Mouse (Mus musculus) lung, embryonic 14.5 days (tissue): ENCODE measurements around the gene Pgr. TPM values are rescaled to one million over a fixed set of nuclear protein-coding genes. Genes with fewer than 3 reads are reported as not detected.

ENCODE experiments used
- ATAC-seq: fragments of 200-750 bp; cut with Nextera tagmentation; 2 replicates; pipeline ENCODE4 v1.8.0; 2017; ENCODE audit warnings: mild to moderate bottlenecking, moderate TSS enrichment, moderate library complexity; ENCODE audit not compliant: insufficient read depth
- DNase-seq: peaks from one replicate; pipeline ENCODE4 v3.0.0-alpha.2; 2015
- H3K27ac ChIP-seq: fragments of 300-500 bp; sonication (generic); 2 replicates; pipeline ENCODE4 v1.5.1; 2014; ENCODE audit warnings: low read depth, mild to moderate bottlenecking, moderate library complexity
- H3K27me3 ChIP-seq: fragments of 300-500 bp; sonication (generic); 2 replicates; pipeline ENCODE4 v1.6.1; 2014; ENCODE audit warnings: low read length, control low read depth; ENCODE audit not compliant: insufficient read depth
- H3K36me3 ChIP-seq: fragments of 300-500 bp; sonication (generic); 2 replicates; pipeline ENCODE4 v1.6.1; 2014; ENCODE audit warnings: control low read depth; ENCODE audit not compliant: insufficient read depth
- H3K4me1 ChIP-seq: fragments of 300-500 bp; sonication (generic); 2 replicates; pipeline ENCODE4 v1.6.1; 2014; ENCODE audit warnings: antibody characterized with exemption, control low read depth; ENCODE audit not compliant: insufficient read depth
- H3K4me2 ChIP-seq: fragments of 300-500 bp; sonication (generic); 2 replicates; pipeline ENCODE4 v1.6.1; 2014; ENCODE audit warnings: mild to moderate bottlenecking
- H3K4me3 ChIP-seq: fragments of 300-500 bp; sonication (generic); 2 replicates; pipeline ENCODE4 v1.5.1; 2014; ENCODE audit warnings: low read depth, low read length
- H3K9ac ChIP-seq: fragments of 300-500 bp; sonication (generic); 2 replicates; pipeline ENCODE4 v1.6.1; 2014
- H3K9me3 ChIP-seq: fragments of 300-500 bp; sonication (generic); 2 replicates; pipeline ENCODE4 v1.6.1; 2016; ENCODE audit warnings: low read depth, low read length, control low read depth
- CTCF ChIP-seq: IDR thresholded peaks from 2 replicates; pipeline ENCODE4 v1.5.1; 2016; ENCODE audit warnings: antibody characterized with exemption, low read depth
- WGBS: fragments of 180-500 bp; shearing (Covaris S2); extraction: QIAGEN DNeasy Blood & Tissue Kit; methylation state at CpG from one replicate; pipeline ENCODE4 v1.1.7; 2014; 5-methylcytosine and 5-hydroxymethylcytosine counted together
- polyA plus RNA-seq: library from polyadenylated mRNA; unstranded; fragments of >200 nt; fragmentation: Nextera tagmentation; extraction: Ambion mirVana; gene quantifications from 2 replicates; pipeline ENCODE4 v1.2.1, GENCODE M21; 2014

Gene Pgr
- 0.31 and 0.47 TPM in 2 replicates for polyA plus RNA-seq

DNA sequence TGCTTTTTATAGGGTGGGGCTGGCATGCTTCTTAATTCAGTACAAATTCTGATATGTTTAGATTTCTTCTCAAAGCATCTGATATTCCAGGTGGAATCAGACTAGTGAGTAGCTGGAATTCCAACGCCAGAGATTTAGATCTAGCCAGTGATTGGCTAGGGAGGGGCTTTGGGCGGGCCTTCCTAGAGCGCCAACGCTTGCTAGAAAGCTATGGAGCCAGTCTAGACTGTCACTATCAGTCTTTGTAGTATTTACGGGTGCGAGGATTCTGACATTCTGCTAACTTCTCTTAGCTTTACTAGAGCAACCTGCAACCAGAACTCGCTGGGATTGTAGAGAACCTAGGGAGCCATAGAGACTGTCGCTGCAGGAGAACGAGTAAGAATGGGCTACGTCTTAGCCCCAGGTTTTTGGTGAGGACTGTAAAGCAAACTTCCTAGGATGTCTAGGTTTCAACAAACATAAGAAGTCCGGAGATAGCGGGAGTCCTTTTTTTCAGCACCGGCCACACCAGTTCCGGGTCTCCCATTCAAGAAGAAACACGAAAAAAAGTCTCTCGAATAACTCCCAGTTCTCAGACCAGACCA, at the start of gene Pgr:
Gene Pgr, plus strand, starts transcription at position 218 of the 587 bp plus-strand sequence.
- H3K9ac ChIP-seq = peak within 1 kb of the TSS; percentile 3; the same call in 1 of the 2 replicates
- no peak for TF ChIP-seq CTCF
- H3K4me2 ChIP-seq = peak within 1 kb of the TSS; percentile 87
- no peaks in the 10 kb centered on the region for H3K36me3 ChIP-seq
- under 1% methylated on average over 16 of the region's 16 CpGs for WGBS
- H3K9me3 ChIP-seq = no peaks in the 10 kb centered on the region
- H3K4me3 ChIP-seq = peak within 1 kb of the TSS; percentile 50
- peak; percentile 18 for DNase-seq
- no peak within 1 kb of the TSS for H3K27ac ChIP-seq
- no peaks in the 10 kb centered on the region for H3K4me1 ChIP-seq
- ATAC-seq = no peak
- H3K27me3 ChIP-seq = peaks cover 43% of the 10 kb centered on the region

- no peak overlapping the region for H3K9ac ChIP-seq
- WGBS = 65% methylated on average over 2 of the region's 2 CpGs
- H3K36me3 ChIP-seq = no peaks in the 10 kb centered on the region
- no peak for TF ChIP-seq CTCF
- DNase-seq = no peak
- no peak overlapping the region for H3K4me3 ChIP-seq
- ATAC-seq = no peak
- no peak overlapping the region for H3K27ac ChIP-seq
- H3K4me1 ChIP-seq = no peaks in the 10 kb centered on the region
- no peaks in the 10 kb centered on the region for H3K9me3 ChIP-seq
- no peak overlapping the region for H3K4me2 ChIP-seq
- no peaks in the 10 kb centered on the region for H3K27me3 ChIP-seq
These were observed 42.2 kb upstream of the Pgr start for GRCm38 (mm10) chr9:8857455-8857854.

DNA sequence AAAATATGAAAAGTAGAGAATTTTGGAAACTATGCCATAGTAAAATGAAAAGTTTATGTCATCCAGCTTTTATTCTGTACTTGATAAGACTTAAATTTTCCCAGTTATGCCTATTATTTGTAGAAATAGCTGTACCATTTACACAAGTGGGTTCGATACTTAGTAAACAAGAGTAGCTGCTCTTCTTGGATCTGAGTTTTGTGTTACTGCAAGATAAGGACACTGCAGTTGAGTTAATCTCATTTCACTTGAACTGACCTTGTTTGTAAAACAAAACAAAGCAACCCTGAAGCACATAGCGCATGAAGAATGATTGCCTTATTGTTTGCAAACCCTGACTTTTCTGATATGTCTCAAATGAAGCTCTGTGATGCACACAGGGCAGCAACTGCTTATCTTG, 31.1 kb upstream of the Pgr start:
- Histone ChIP-seq H3K4me2 (no peak overlapping the region), H3K36me3 (no peaks in the 10 kb centered on the region), H3K4me3 (no peak overlapping the region), H3K27ac (no peak overlapping the region), H3K9me3 (no peaks in the 10 kb centered on the region), H3K9ac (no peak overlapping the region), H3K4me1 (no peaks in the 10 kb centered on the region), H3K27me3 (no peaks in the 10 kb centered on the region)
- ATAC-seq (no peak), DNase-seq (no peak)
- TF ChIP-seq CTCF = no peak
- 77% methylated on average over 2 of the region's 2 CpGs for WGBS

- no peak for TF ChIP-seq CTCF
- H3K27me3 ChIP-seq = peaks cover 19% of the 10 kb centered on the region
These were observed 4.4 kb upstream of the Pgr start for GRCm38 (mm10) chr9:8895205-8895604.

GRCm38 (mm10) chr9:8900203-8901012, 775 bp downstream of the Pgr start:
- under 1% methylated on average over 41 of the region's 41 CpGs for WGBS
- peak; percentile 37 for DNase-seq

More at GRCm38 (mm10) chr9:8895205-8895604, 4.4 kb upstream of the Pgr start:
- no peaks in the 10 kb centered on the region for H3K36me3 ChIP-seq
- H3K9ac ChIP-seq = no peak overlapping the region
- H3K4me2 ChIP-seq = no peak overlapping the region
- H3K9me3 ChIP-seq = no peaks in the 10 kb centered on the region
- H3K4me3 ChIP-seq = no peak overlapping the region
- 72% methylated on average over 5 of the region's 5 CpGs for WGBS
- H3K4me1 ChIP-seq = no peaks in the 10 kb centered on the region
- ATAC-seq (no peak), DNase-seq (no peak)
- no peak overlapping the region for H3K27ac ChIP-seq

GRCm38 (mm10) chr9:8901013-8901646, 1.5 kb downstream of the Pgr start:
- WGBS = under 1% methylated on average over 36 of the region's 36 CpGs
- no peak for TF ChIP-seq CTCF
- Histone ChIP-seq H3K4me3 (peak overlapping the region; percentile 50), H3K9me3 (no peaks in the 10 kb centered on the region), H3K4me1 (no peaks in the 10 kb centered on the region), H3K27ac (no peak overlapping the region), H3K36me3 (no peaks in the 10 kb centered on the region), H3K27me3 (peaks cover 43% of the 10 kb centered on the region), H3K9ac (peak overlapping the region; percentile 41), H3K4me2 (peak overlapping the region; percentile 87)
- ATAC-seq = peak; percentile 57
- peak; percentile 40 for DNase-seq

More at GRCm38 (mm10) chr9:8900203-8901012, 775 bp downstream of the Pgr start:
- Histone ChIP-seq H3K27me3 (peaks cover 43% of the 10 kb centered on the region), H3K4me2 (peak overlapping the region; percentile 87), H3K9ac (peak overlapping the region; percentile 3; the same call in 1 of the 2 replicates), H3K9me3 (no peaks in the 10 kb centered on the region), H3K4me1 (no peaks in the 10 kb centered on the region), H3K36me3 (no peaks in the 10 kb centered on the region), H3K27ac (no peak overlapping the region), H3K4me3 (peak overlapping the region; percentile 50)
- no peak for TF ChIP-seq CTCF
- ATAC-seq = peak; percentile 61
